Comparison of ENCODE assay signal across 22 mouse cellular contexts in the genomic region with DNA sequence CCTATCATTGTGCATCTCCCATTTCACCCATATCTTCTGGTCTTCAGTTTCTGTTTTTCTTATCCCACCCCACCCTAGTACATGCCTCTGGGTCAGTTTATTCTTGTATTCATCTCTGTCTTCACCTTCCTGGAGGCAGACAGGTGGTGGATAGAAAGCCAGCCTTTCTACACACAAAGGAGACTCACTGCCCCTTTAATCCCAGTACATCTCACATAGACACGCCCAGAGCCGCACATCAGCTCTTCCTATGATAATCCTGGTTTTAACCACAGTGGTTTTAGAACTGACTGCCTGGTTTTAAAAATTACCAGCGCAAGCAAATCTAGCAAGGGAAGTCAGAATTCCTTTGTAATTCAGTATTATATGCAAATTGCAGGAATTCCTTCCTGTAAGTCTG. TPM values are rescaled to one million over a fixed set of nuclear protein-coding genes. Genes with fewer than 3 reads are reported as not detected.
"Had no signal": no experiment of that assay in that cellular context is flagged by ENCODE, and none has a peak within 500 bp of the region (broad histone marks: within the 10 kb centered on the region; RNA-seq: fewer than 3 reads in every experiment).

No protein-coding gene starts in this region.

- H3K4me1 ChIP-seq: limb, embryonic 13.5 days; liver, embryonic 15.5 days; midbrain, embryonic 15.5 days; neural tube, embryonic 12.5 days had no signal

- DNase-seq: kidney, adult 8-10 months; kidney, postnatal 10 days; kidney, postnatal 4 days; lung, adult 2 months; lung, postnatal 36 days; right cerebral cortex, postnatal 4 days; spleen, adult 18-20 months; thymus, postnatal 4 days had no signal

- ATAC-seq: lung, postnatal 0 days; midbrain, embryonic 15.5 days had no signal

- H3K27me3 ChIP-seq: limb, embryonic 13.5 days; liver, embryonic 15.5 days; midbrain, embryonic 15.5 days; neural tube, embryonic 12.5 days; stomach, embryonic 15.5 days had no signal

- H3K9me3 ChIP-seq: limb, embryonic 13.5 days; liver, embryonic 15.5 days; midbrain, embryonic 15.5 days; neural tube, embryonic 12.5 days; stomach, embryonic 15.5 days had no signal

- H3K27ac ChIP-seq: layer of hippocampus, adult 2 months; limb, embryonic 13.5 days; liver, embryonic 15.5 days; midbrain, embryonic 15.5 days; neural tube, embryonic 12.5 days; stomach, embryonic 15.5 days had no signal

- H3K4me3 ChIP-seq: layer of hippocampus, adult 2 months; limb, embryonic 13.5 days; liver, embryonic 15.5 days; midbrain, embryonic 15.5 days; neural tube, embryonic 12.5 days; stomach, embryonic 15.5 days had no signal

- H3K9ac ChIP-seq: limb, embryonic 13.5 days; liver, embryonic 15.5 days; midbrain, embryonic 15.5 days; neural tube, embryonic 12.5 days; stomach, embryonic 15.5 days had no signal

- H3K4me2 ChIP-seq: limb, embryonic 13.5 days; liver, embryonic 11.5 days; liver, embryonic 15.5 days; midbrain, embryonic 11.5 days; midbrain, embryonic 15.5 days; neural tube, embryonic 12.5 days; stomach, embryonic 15.5 days had no signal

- H3K36me3 ChIP-seq: limb, embryonic 13.5 days; liver, embryonic 15.5 days; midbrain, embryonic 15.5 days; neural tube, embryonic 12.5 days; stomach, embryonic 15.5 days had no signal

RNA-seq across cellular contexts. Expression of gene 5330417H12Rik, which starts 50.3 kb away (rescaled TPM):
- total RNA-seq: layer of hippocampus, adult 2 months; layer of hippocampus, postnatal 10 days; left cerebral cortex, postnatal 36 days; megakaryocyte, adult 5-6 weeks; monocyte, adult 5-6 weeks; neutrophil, adult 5-6 weeks had no signal
- polyA plus RNA-seq: liver, embryonic 15.5 days; lung, adult 2 months; lung, postnatal 0 days; midbrain, embryonic 11.5 days; midbrain, embryonic 15.5 days; neural tube, embryonic 12.5 days; stomach, embryonic 15.5 days had no signal
